Mouse (Mus musculus) midbrain, embryonic 11.5 days (tissue): ENCODE data around the gene Phc3. TPM values are rescaled to one million over a fixed set of nuclear protein-coding genes. Genes with fewer than 3 reads are reported as not detected.

Experiments
- ATAC-seq: fragments of 200-750 bp; cut with Nextera tagmentation; 2 replicates; pipeline ENCODE4 v1.8.0; 2017; ENCODE audit warnings: moderate TSS enrichment, moderate library complexity; ENCODE audit not compliant: low FRiP score
- DNase-seq: peaks from one replicate; pipeline ENCODE4 v3.0.0; 2015; ENCODE audit warnings: low spot score; ENCODE audit errors: missing footprints
- H3K27ac ChIP-seq: fragments of 300-500 bp; sonication (generic); 2 replicates; pipeline ENCODE4 v1.5.1; 2014; ENCODE audit warnings: low read depth, low read length
- H3K27me3 ChIP-seq: fragments of 300-500 bp; sonication (generic); 2 replicates; pipeline ENCODE4 v1.6.1; 2014; ENCODE audit warnings: mild to moderate bottlenecking, low read length, moderate library complexity, mixed read lengths; ENCODE audit not compliant: control insufficient read depth, insufficient read depth
- H3K36me3 ChIP-seq: fragments of 300-500 bp; sonication (generic); 2 replicates; pipeline ENCODE4 v1.6.1; 2014; ENCODE audit warnings: mild to moderate bottlenecking, low read length, moderate library complexity, mixed read lengths; ENCODE audit not compliant: control insufficient read depth, insufficient read depth
- H3K4me1 ChIP-seq: fragments of 300-500 bp; sonication (generic); 2 replicates; pipeline ENCODE4 v1.6.1; 2014; ENCODE audit warnings: low read length; ENCODE audit not compliant: control insufficient read depth, insufficient read depth
- H3K4me2 ChIP-seq: fragments of 300-500 bp; sonication (generic); 2 replicates; pipeline ENCODE4 v1.6.1; 2014; ENCODE audit warnings: mild to moderate bottlenecking, moderate library complexity
- H3K4me3 ChIP-seq: fragments of 300-500 bp; sonication (generic); 2 replicates; pipeline ENCODE4 v1.5.1; 2014; ENCODE audit warnings: low read depth, low read length
- H3K9ac ChIP-seq: fragments of 300-500 bp; sonication (generic); 2 replicates; pipeline ENCODE4 v1.6.1; 2014; ENCODE audit warnings: low read length
- H3K9me3 ChIP-seq: fragments of 300-500 bp; sonication (generic); 2 replicates; pipeline ENCODE4 v1.6.1; 2016; ENCODE audit warnings: low read length; ENCODE audit not compliant: control insufficient read depth
- WGBS: fragments of 180-500 bp; shearing (Covaris S2); extraction: QIAGEN DNeasy Blood & Tissue Kit; methylation state at CpG from one replicate; pipeline ENCODE4 v1.1.7; 2014; 5-methylcytosine and 5-hydroxymethylcytosine counted together
- polyA plus RNA-seq: library from polyadenylated mRNA; unstranded; fragments of >200 nt; fragmentation: Nextera tagmentation; extraction: Ambion mirVana; gene quantifications from 2 replicates; pipeline ENCODE4 v1.2.1, GENCODE M21; 2014

Phc3 gene
- polyA plus RNA-seq, 1 experiment from 2014 or later, result 4.6 TPM

DNA sequence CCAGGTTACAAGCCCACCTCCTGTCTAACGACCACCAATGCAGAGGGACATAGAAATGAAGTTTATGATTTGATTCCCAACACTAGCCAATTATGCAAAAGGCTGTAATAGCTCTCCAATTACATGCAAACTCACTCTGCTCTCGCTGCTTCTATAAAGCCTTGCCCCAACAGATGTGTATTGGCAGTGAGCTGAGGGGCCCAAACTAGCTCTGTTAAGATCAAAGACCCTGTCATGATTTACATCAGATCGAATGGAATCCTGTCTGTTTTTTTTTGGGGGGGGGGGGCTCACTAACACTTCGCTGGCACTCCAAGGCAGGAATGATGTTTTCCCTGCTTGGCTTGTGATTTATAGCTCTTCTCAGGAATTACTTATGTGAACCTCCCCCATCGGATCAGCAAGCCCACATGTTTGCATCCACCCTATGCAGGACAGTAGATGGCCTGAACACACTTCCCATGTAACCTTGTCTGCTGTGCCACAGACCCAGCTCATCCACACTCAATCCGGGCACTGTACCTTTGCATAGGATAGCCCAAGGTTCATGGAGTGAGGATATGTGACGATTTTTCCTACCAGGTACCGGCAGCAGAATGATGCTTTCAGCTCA, 13.8 kb upstream of the Phc3 start:
- DNase-seq, result no peak
- Histone ChIP-seq H3K4me3 (no peak overlapping the region), H3K4me2 (no peak overlapping the region), H3K4me1 (no peaks in the 10 kb centered on the region), H3K9me3 (no peaks in the 10 kb centered on the region), H3K36me3 (no peaks in the 10 kb centered on the region), H3K9ac (no peak overlapping the region), H3K27me3 (no peaks in the 10 kb centered on the region), H3K27ac (no peak overlapping the region)
- ATAC-seq, result no peak
- 76% methylated on average over 8 of the region's 8 CpGs for WGBS

DNA sequence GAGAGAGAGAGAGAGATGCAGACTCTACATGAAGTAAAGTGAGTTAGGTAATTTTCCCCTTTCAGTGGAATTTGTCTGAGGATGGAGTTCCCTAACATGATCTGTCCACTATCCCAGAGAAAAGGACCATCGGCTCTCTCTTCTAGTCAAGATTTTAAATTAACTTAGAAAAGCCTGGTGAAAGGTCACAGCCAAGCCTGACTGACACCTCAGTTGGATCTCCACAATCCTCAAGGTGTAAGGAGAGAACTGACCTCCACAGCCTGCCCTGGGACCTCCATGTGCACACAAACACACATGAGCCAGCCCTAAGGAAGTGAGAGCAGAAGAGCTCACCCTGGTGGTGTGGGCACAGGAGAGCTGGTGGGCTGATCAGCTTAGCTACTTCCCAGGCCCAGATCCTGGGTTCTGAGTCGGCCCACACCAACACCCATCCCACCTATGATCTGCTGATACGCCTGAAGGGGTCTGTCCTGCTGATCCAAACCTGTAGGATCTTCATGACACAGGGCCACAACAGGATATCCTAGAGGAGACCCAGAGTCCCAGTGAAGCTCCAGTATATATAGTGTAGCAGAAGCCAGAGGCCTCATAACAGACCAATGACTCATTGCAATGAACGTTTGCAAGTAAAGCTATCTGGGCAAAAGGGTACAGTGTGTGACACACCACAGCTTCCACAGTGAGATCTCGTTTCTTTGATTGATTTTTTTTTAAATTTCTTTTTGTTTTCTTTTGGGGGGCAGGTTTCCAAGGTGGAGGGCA, 12.6 kb upstream of the Phc3 start:
- Histone ChIP-seq H3K27ac (no peak overlapping the region), H3K27me3 (no peaks in the 10 kb centered on the region), H3K9me3 (no peaks in the 10 kb centered on the region), H3K4me3 (no peak overlapping the region), H3K9ac (no peak overlapping the region), H3K4me1 (no peaks in the 10 kb centered on the region), H3K36me3 (no peaks in the 10 kb centered on the region), H3K4me2 (no peak overlapping the region)
- 80% methylated on average over 5 of the region's 5 CpGs for WGBS
- DNase-seq (no peak), ATAC-seq (no peak)

DNA sequence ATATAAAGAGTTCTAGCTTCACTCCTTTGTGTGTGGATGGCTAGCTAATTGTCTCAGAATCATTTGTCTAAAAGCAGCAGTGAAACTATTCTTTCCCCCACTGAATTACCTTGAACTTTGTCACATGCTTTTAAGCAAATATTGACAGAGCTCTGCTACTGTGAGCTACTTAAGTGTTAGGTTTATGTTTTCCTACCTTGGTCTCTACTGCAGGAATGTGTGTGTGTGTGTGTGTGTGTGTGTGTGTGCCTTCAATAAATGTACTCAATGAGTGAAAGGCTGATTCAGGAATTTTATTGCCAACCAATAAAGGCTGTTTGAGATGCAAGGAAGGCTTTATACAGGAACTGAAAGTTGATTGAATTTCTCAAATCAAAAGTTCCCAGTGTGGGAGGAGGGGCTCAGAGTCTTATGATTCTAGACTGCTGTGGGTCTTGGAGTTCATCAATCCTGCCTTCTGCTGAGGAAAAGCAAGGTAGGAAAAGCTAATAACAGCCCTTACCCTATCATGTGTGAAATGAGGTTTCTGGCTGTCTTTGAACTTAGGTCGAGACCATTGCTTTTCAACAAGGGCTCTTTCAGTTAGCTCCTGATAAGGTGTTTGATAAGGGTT, 7.9 kb upstream of the Phc3 start:
- no peak overlapping the region for H3K4me2 ChIP-seq
- no peaks in the 10 kb centered on the region for H3K36me3 ChIP-seq
- H3K27ac ChIP-seq, result no peak overlapping the region
- no peak overlapping the region for H3K4me3 ChIP-seq
- H3K27me3 ChIP-seq, result no peaks in the 10 kb centered on the region
- no peaks in the 10 kb centered on the region for H3K4me1 ChIP-seq
- DNase-seq, result no peak
- H3K9me3 ChIP-seq, result no peaks in the 10 kb centered on the region
- ATAC-seq, result no peak
- WGBS, result 64% methylated on average over 1 of the region's 1 CpGs
- H3K9ac ChIP-seq, result no peak overlapping the region

DNA sequence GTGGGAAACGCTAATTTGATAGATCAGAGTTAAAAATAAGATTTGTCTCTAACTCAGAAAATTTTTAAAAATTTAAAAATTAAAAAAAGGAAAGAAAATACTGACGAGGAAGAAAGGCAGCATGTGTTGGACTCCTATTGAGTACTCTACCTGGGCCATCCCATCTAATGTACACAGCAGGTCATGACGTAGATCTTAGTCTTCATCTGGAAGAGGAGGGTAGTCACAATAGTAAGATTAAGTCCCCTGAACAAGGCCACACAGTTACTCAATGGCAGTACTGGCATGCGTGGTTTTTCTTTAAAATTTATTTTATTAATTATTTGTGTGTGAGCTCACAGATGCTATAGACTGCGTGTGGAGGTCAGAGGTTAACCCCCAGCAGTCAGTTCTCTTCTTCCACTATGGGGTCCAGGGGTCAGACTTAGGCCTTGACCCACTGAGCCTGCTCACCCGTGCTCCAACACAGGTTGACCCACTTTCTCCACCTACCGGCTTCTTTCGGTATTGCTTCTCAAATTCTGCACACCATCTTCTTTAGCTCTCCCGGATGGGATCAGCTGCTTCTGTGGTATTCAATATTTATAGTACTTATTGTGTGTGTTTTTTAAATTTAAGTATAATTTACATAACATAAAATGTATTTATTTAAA, 6.0 kb upstream of the Phc3 start:
- no peak overlapping the region for H3K4me3 ChIP-seq
- no peaks in the 10 kb centered on the region for H3K36me3 ChIP-seq
- no peak overlapping the region for H3K9ac ChIP-seq
- 39% methylated on average over 9 of the region's 9 CpGs for WGBS
- H3K27me3 ChIP-seq, result no peaks in the 10 kb centered on the region
- peak; percentile 98 for DNase-seq
- peak; percentile 81 for ATAC-seq
- H3K4me1 ChIP-seq, result no peaks in the 10 kb centered on the region
- no peak overlapping the region for H3K27ac ChIP-seq
- H3K4me2 ChIP-seq, result no peak overlapping the region
- H3K9me3 ChIP-seq, result no peaks in the 10 kb centered on the region

DNA sequence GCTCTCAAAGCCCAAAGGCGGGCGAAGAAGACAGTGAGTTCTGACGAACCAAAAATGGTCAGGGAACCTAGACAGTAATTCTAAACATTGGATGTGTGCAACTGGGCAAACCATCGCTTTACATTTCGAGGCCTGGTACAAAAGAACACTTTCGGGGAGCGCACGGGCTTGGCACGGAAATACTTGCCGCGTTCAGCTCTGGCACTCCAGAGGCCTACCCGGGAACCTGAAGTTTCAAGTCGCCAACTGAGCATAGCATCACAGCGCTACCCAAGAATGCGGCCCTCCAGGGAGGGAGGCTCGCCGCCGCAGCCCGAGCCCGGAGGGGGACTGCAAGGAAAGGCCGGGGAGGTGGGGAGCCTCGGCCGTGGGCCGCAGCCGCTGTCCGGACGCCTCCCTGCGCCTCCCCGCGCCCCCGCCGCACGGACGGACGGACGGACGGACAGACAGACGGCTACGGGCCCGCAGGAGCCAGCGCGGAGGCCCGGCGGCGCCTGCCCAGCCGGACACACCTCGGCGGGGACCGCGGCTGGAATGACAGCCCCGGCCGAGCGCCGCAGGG, 603 bp downstream of the Phc3 start:
- H3K9ac ChIP-seq, result peak overlapping the region; percentile 88
- H3K9me3 ChIP-seq, result no peaks in the 10 kb centered on the region
- peak overlapping the region; percentile 68 for H3K4me2 ChIP-seq
- H3K36me3 ChIP-seq, result peaks cover 3% of the 10 kb centered on the region; the same call in 1 of the 2 replicates
- no peaks in the 10 kb centered on the region for H3K27me3 ChIP-seq
- peak overlapping the region; percentile 64 for H3K27ac ChIP-seq
- ATAC-seq (peak; percentile 67), DNase-seq (peak; percentile 95)
- WGBS, result under 1% methylated on average over 45 of the region's 54 CpGs
- H3K4me1 ChIP-seq, result no peaks in the 10 kb centered on the region; the same call in none of the 2 replicates
- peak overlapping the region; percentile 99 for H3K4me3 ChIP-seq

DNA sequence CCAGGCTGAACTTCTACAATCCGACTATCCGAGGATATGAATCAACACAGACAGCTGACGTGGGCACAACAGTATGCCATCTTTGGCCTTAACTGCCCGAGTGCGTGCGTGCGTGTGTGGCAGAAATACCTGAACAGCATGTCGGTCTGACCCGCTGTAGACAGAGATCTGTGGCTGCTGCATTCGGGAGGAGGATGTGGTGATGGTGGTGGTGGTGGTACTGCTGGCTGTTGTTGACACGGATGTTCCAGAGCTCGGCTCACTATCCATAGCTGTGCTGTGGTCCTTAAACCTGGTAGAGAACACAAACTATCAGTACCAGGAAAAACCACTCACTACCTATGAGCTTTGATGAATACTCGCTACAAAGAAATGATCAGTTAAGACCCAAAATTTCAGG, 3.6 kb downstream of the Phc3 start:
- Histone ChIP-seq H3K4me3 (no peak overlapping the region), H3K27me3 (no peaks in the 10 kb centered on the region), H3K27ac (no peak overlapping the region), H3K9ac (no peak overlapping the region), H3K36me3 (peaks cover 14% of the 10 kb centered on the region; the same call in 1 of the 2 replicates), H3K4me1 (no peaks in the 10 kb centered on the region; the same call in none of the 2 replicates), H3K4me2 (no peak overlapping the region), H3K9me3 (no peaks in the 10 kb centered on the region)
- ATAC-seq (no peak), DNase-seq (no peak)
- WGBS, result 95% methylated on average over 13 of the region's 13 CpGs

DNA sequence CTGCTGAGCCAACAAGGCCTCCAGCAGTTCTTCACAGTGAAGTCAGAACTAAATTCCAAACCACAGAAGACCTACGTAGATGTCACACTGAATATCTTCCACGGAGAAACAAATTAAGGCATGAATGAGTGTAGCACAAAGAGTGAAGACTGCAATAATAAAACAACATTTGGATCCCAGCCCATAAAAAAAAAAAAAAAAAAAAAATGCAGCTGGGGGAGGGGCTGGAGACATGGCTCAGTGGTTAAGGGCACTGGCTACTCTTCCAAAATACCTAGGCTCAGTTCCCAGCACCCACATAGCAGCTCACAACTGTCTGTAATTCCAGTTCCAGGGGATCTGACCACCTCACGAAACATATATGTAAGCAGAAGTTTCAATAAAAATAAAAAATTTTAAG, 5.0 kb downstream of the Phc3 start:
- Histone ChIP-seq H3K27ac (no peak overlapping the region), H3K4me3 (no peak overlapping the region), H3K36me3 (peaks cover 15% of the 10 kb centered on the region), H3K9me3 (no peaks in the 10 kb centered on the region), H3K27me3 (no peaks in the 10 kb centered on the region), H3K4me2 (no peak overlapping the region), H3K9ac (no peak overlapping the region), H3K4me1 (no peaks in the 10 kb centered on the region; the same call in none of the 2 replicates)
- DNase-seq (no peak), ATAC-seq (no peak)
- WGBS, result 90% methylated on average over 3 of the region's 3 CpGs

DNA sequence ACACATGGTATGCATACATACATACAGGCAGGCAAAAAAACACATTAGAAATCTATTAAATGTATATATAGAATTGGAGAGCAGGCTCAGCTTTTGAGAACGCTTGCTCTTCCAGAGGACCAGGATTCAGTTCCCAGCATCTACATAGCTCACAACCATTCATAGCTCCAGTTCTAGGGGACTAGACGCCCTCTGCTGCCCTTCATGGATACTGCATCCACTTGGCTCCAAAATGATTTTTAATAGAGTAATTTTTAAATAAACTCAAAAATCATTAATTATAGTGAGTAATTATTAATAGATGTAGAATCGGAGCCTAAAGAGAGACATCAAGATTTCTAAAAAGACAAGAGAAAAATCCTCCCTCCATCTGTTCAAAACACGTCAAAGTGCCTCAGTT, 6.1 kb downstream of the Phc3 start:
- Histone ChIP-seq H3K27me3 (no peaks in the 10 kb centered on the region), H3K27ac (no peak overlapping the region), H3K4me2 (no peak overlapping the region), H3K4me3 (no peak overlapping the region), H3K4me1 (no peaks in the 10 kb centered on the region; the same call in none of the 2 replicates), H3K36me3 (peaks cover 20% of the 10 kb centered on the region), H3K9ac (no peak overlapping the region), H3K9me3 (no peaks in the 10 kb centered on the region)
- DNase-seq, result no peak
- WGBS, result 90% methylated on average over 4 of the region's 4 CpGs
- no peak for ATAC-seq
